Mouse (Mus musculus): ENCODE data around the gene Nrxn2.

GRCm38 (mm10) chr19:6466945-6467344, 48.4 kb downstream of the Nrxn2 start:
- TF ChIP-seq POLR2A (IDR thresholded peaks at IDR 0.05; ENCODE audit: low read depth, low read length) (no peak), CTCF (IDR thresholded peaks at IDR 0.05; ENCODE audit: extremely low read depth, insufficient read depth, insufficient read length, insufficient replicate concordance) (no peak)
